Mouse (Mus musculus) midbrain, postnatal 0 days (tissue): Measurements from ENCODE around the gene Sccpdh. TPM values are rescaled to one million over a fixed set of nuclear protein-coding genes. Genes with fewer than 3 reads are reported as not detected.

Source experiments
- ATAC-seq: fragments of 200-750 bp; cut with Nextera tagmentation; 2 replicates; pipeline ENCODE4 v1.8.0; 2017; ENCODE audit warnings: moderate number of reproducible peaks, mild to moderate bottlenecking, moderate TSS enrichment, moderate library complexity; ENCODE audit not compliant: low FRiP score
- DNase-seq: peaks from one replicate; pipeline ENCODE4 v3.0.0-alpha.2; 2015; ENCODE audit warnings: low spot score
- H3K27ac ChIP-seq: fragments of 300-500 bp; sonication (generic); 2 replicates; pipeline ENCODE4 v1.5.1; 2014; ENCODE audit warnings: low read depth, mild to moderate bottlenecking, low read length, mixed read lengths
- H3K27me3 ChIP-seq: fragments of 300-500 bp; sonication (generic); 2 replicates; pipeline ENCODE4 v1.6.1; 2014; ENCODE audit warnings: low read length, control low read depth, mixed read lengths; ENCODE audit not compliant: insufficient read depth
- H3K36me3 ChIP-seq: fragments of 300-500 bp; sonication (generic); 2 replicates; pipeline ENCODE4 v1.6.1; 2014; ENCODE audit warnings: low read length, control low read depth, mixed read lengths; ENCODE audit not compliant: insufficient read depth
- H3K4me1 ChIP-seq: fragments of 300-500 bp; sonication (generic); 2 replicates; pipeline ENCODE4 v1.6.1; 2014; ENCODE audit warnings: mild to moderate bottlenecking, control low read depth, antibody characterized with exemption, low read length, mixed read lengths; ENCODE audit not compliant: insufficient read depth
- H3K4me2 ChIP-seq: fragments of 300-500 bp; sonication (generic); 2 replicates; pipeline ENCODE4 v1.6.1; 2014; ENCODE audit warnings: low read depth, mild to moderate bottlenecking, low read length, mixed read lengths; ENCODE audit not compliant: poor library complexity, severe bottlenecking
- H3K4me3 ChIP-seq: fragments of 300-500 bp; sonication (generic); 2 replicates; pipeline ENCODE4 v1.5.1; 2014; ENCODE audit warnings: low read depth, mild to moderate bottlenecking, low read length, moderate library complexity
- H3K9ac ChIP-seq: fragments of 300-500 bp; sonication (generic); replicated peaks from 2 replicates; pipeline ENCODE4 v1.6.1; 2014; ENCODE audit warnings: mild to moderate bottlenecking, low read length, moderate library complexity, mixed read lengths; ENCODE audit not compliant: poor library complexity, severe bottlenecking
- H3K9me3 ChIP-seq: fragments of 300-500 bp; sonication (generic); 2 replicates; pipeline ENCODE4 v1.6.1; 2016; ENCODE audit warnings: low read length, control low read depth
- CTCF ChIP-seq: IDR thresholded peaks from 2 replicates; pipeline ENCODE4 v1.5.1; 2016; ENCODE audit warnings: antibody characterized with exemption, mild to moderate bottlenecking
- WGBS: fragments of 180-500 bp; shearing (Covaris S2); extraction: QIAGEN DNeasy Blood & Tissue Kit; methylation state at CpG from one replicate; pipeline ENCODE4 v1.1.7; 2014; 5-methylcytosine and 5-hydroxymethylcytosine counted together
- polyA plus RNA-seq: library from polyadenylated mRNA; unstranded; fragments of >200 nt; fragmentation: Nextera tagmentation; extraction: Ambion mirVana; gene quantifications from 2 replicates; pipeline ENCODE4 v1.2.1, GENCODE M21; 2015
- total RNA-seq: library from RNA; depleted of rRNA; stranded (reverse); fragments of >200 nt; gene quantifications from 2 replicates; pipeline ENCODE4 v1.2.3, GENCODE M21; 2014; rRNA removed

The Sccpdh gene
- 92.2 and 117 TPM in 2 replicates for total RNA-seq
- polyA plus RNA-seq = 190 and 195 TPM in 2 replicates

DNA sequence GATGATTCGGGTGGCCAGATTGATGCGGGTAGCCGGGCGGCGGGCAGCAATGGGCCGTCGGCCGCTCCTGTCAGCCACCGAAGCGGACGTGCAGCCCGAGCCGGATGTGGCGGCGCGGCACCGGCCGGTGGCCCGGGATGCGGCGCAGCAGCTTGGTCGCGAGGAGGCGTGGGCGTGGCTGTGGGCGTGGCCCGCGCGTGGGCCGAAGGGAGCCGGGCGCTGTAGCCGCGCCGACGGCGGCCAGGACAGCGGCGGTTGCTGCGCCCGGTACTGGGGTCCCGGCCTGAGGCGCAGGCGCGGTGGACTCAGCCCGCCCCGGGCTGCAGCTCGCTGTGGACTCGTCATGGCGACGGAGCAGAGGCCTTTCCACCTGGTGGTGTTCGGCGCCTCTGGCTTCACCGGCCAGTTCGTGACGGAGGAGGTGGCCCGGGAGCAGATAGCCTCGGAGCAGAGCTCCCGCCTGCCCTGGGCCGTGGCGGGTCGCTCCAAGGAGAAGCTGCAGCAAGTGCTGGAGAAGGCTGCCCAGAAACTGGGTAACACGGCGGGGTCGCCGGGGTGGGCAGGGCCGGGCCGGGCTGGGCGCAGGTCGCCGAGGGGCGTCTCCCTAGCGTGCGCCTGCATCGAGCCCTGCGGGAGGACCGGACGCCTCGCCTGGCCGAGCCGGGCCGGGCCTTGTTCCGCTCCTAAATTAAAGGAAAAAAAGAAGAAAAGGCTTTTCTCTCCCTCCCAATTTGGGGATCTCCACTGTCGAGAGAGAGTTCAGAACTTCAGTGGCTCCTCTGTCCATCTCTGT lies at the start of gene Sccpdh:
Gene Sccpdh, plus strand, starts transcription at position 198 of the 793 bp plus-strand sequence.
- Histone ChIP-seq H3K9ac (peak within 1 kb of the TSS; percentile 77), H3K4me2 (peak within 1 kb of the TSS; percentile 68), H3K27me3 (no peaks in the 10 kb centered on the region), H3K4me1 (peaks cover 11% of the 10 kb centered on the region; the same call in 1 of the 2 replicates), H3K9me3 (no peaks in the 10 kb centered on the region), H3K4me3 (peak within 1 kb of the TSS; percentile 72), H3K27ac (peak within 1 kb of the TSS; percentile 79), H3K36me3 (peaks cover 14% of the 10 kb centered on the region; the same call in 1 of the 2 replicates)
- ATAC-seq (peak; percentile 94), DNase-seq (peak; percentile 90)
- no peak for TF ChIP-seq CTCF
- under 1% methylated on average over 60 of the region's 84 CpGs for WGBS

GRCm38 (mm10) chr1:179622665-179623064 lies 45.3 kb upstream of the Sccpdh start:
- Histone ChIP-seq H3K36me3 (peaks cover 21% of the 10 kb centered on the region), H3K4me3 (no peak overlapping the region), H3K4me2 (no peak overlapping the region), H3K27ac (no peak overlapping the region), H3K9me3 (no peaks in the 10 kb centered on the region), H3K9ac (no peak overlapping the region), H3K27me3 (no peaks in the 10 kb centered on the region), H3K4me1 (no peaks in the 10 kb centered on the region)
- TF ChIP-seq CTCF = no peak
- WGBS = 94% methylated on average over 12 of the region's 12 CpGs
- no peak for ATAC-seq
- no peak for DNase-seq

- H3K4me3 ChIP-seq = no peak overlapping the region
- no peaks in the 10 kb centered on the region for H3K9me3 ChIP-seq
- WGBS = 62% methylated on average over 4 of the region's 4 CpGs
- no peaks in the 10 kb centered on the region for H3K4me1 ChIP-seq
- no peak overlapping the region for H3K27ac ChIP-seq
- H3K4me2 ChIP-seq = no peak overlapping the region
- no peak for DNase-seq
- H3K27me3 ChIP-seq = no peaks in the 10 kb centered on the region
- H3K9ac ChIP-seq = no peak overlapping the region
- peaks cover 21% of the 10 kb centered on the region for H3K36me3 ChIP-seq
- peak; percentile 77 for TF ChIP-seq CTCF
- peak; percentile 20; the same call in 1 of the 2 replicates for ATAC-seq
These were observed 44.4 kb upstream of the Sccpdh start for GRCm38 (mm10) chr1:179623657-179624056.

DNA sequence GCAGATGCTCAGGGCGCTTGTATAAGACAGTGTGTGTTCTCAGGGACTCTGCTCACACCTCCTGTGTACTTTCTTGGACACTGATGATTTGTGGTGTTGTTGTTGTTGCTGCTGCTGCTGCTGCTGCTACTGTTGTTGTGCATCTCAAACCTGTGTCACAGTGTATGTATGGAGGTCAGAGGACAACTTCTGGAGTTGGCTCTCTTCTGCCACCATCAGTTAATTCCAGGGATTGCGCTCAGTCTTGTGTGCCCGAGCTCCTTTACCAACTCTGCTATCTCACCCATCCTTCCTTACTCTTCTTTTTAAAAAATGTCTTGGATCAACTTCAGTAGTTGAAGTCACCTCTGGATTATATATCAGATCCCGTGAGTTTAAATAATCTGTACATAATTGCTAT lies 43.7 kb upstream of the Sccpdh start:
- WGBS = 80% methylated on average over 4 of the region's 4 CpGs
- Histone ChIP-seq H3K9me3 (no peaks in the 10 kb centered on the region), H3K36me3 (peaks cover 20% of the 10 kb centered on the region), H3K27me3 (no peaks in the 10 kb centered on the region), H3K4me2 (no peak overlapping the region), H3K4me1 (no peaks in the 10 kb centered on the region), H3K9ac (no peak overlapping the region), H3K27ac (no peak overlapping the region), H3K4me3 (no peak overlapping the region)
- TF ChIP-seq CTCF = peak; percentile 66
- no peak for ATAC-seq
- DNase-seq = peak; percentile 41

- no peak overlapping the region for H3K27ac ChIP-seq
- H3K9ac ChIP-seq = no peak overlapping the region
These were observed 40.2 kb upstream of the Sccpdh start for GRCm38 (mm10) chr1:179627855-179628254.

GRCm38 (mm10) chr1:179628438-179629106 lies 39.4 kb upstream of the Sccpdh start:
- WGBS = 69% methylated on average over 8 of the region's 8 CpGs
- no peak overlapping the region for H3K4me3 ChIP-seq
- TF ChIP-seq CTCF = no peak
- no peak overlapping the region for H3K4me2 ChIP-seq
- ATAC-seq (no peak), DNase-seq (no peak)
- no peaks in the 10 kb centered on the region for H3K9me3 ChIP-seq
- no peak overlapping the region for H3K27ac ChIP-seq
- H3K36me3 ChIP-seq = peaks cover 18% of the 10 kb centered on the region
- no peak overlapping the region for H3K9ac ChIP-seq
- H3K4me1 ChIP-seq = no peaks in the 10 kb centered on the region
- no peaks in the 10 kb centered on the region for H3K27me3 ChIP-seq

More at GRCm38 (mm10) chr1:179627855-179628254, 40.2 kb upstream of the Sccpdh start:
- Histone ChIP-seq H3K4me2 (no peak overlapping the region), H3K36me3 (peaks cover 18% of the 10 kb centered on the region), H3K9me3 (no peaks in the 10 kb centered on the region), H3K27me3 (no peaks in the 10 kb centered on the region), H3K4me3 (no peak overlapping the region), H3K4me1 (no peaks in the 10 kb centered on the region)
- 88% methylated on average over 4 of the region's 4 CpGs for WGBS
- DNase-seq = no peak
- TF ChIP-seq CTCF = no peak
- no peak for ATAC-seq
